Mouse (Mus musculus) leukemia stem cell, adult 10-12 weeks (primary cell): ENCODE data around the gene Gm11444. TPM values are rescaled to one million over a fixed set of nuclear protein-coding genes. Genes with fewer than 3 reads are reported as not detected.

ENCODE experiments used
- polyA plus RNA-seq: library from polyadenylated mRNA; stranded (reverse); fragments of >175 nt; gene quantifications from 2 replicates; pipeline ENCODE4 v1.2.3, GENCODE M21; 2012; ENCODE audit warnings: low replicate concordance

The Gm11444 gene
- polyA plus RNA-seq = not detected in 2 replicates

GRCm38 (mm10) chr11:85850233-85850632 lies at the start of gene Gm11444:
Gene Gm11444, minus strand, starts transcription at chr11:85850333.

DNA sequence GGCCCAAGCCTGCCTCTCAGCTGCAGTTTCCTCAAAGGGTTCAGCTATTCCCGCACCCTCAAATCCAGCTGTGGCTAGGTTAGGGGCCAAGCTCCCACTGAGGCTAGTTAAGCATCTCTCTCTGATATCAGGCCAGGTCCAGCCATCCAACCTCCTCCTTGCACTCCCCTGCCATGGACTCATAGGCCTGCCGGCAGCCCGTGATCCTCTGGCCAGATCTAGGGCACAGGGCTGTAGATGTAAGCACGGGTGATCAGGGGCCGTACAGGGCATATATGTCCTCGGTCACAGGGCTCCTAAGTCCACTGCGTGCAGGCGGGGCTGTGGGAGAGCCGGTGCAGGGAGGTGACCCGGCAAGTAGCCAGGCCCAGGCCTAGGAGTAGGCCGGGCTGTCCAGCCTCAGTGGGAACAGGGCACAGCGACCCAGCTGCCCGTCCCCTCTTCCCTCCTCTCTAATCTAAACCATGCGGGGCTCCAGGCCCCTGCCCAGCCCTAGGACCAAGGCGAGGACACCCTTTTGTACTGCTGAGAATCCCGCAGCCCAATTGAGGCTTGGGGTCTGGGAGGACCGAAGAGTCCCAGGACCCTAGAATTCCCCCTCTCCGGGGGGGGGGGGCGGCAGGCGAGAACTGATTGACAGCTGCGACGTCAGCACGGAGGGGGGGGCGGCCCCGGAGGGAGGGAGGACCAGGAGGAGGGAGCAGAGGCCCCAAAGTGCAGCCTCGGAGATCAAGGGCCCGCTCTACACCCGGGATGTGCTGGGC lies 35.7 kb upstream of the Gm11444 start, which contains the start of gene Tbx4:
Gene Tbx4 (plus strand): TSS at position 758 of the 764 bp plus-strand sequence.

GRCm38 (mm10) chr11:85832231-85832924 lies 17.8 kb downstream of the Gm11444 start, which contains the start of gene Tbx2:
Gene Tbx2, plus strand, starts transcription at chr11:85832551.

Other genes starting within 250 kb of the Gm11444 start
- 0.72 and 3.2 TPM in 2 replicates for gene Tbx2, start 17.8 kb downstream of the Gm11444 start, polyA plus RNA-seq
- 0.13 and 0.15 TPM in 2 replicates for gene Tbx4, start 36.1 kb upstream of the Gm11444 start, polyA plus RNA-seq